Mouse (Mus musculus) lung, postnatal 36 days (tissue): ENCODE results near the gene Xrcc6.

Experiments used
- DNase-seq: peaks from one replicate; pipeline ENCODE4 v3.0.0; 2022; ENCODE audit warnings: mixed read lengths

The Xrcc6 gene

GRCm38 (mm10) chr15:82022535-82023088, 35.0 kb downstream of the Xrcc6 start:
- DNase-seq, result peak; percentile 6

DNA sequence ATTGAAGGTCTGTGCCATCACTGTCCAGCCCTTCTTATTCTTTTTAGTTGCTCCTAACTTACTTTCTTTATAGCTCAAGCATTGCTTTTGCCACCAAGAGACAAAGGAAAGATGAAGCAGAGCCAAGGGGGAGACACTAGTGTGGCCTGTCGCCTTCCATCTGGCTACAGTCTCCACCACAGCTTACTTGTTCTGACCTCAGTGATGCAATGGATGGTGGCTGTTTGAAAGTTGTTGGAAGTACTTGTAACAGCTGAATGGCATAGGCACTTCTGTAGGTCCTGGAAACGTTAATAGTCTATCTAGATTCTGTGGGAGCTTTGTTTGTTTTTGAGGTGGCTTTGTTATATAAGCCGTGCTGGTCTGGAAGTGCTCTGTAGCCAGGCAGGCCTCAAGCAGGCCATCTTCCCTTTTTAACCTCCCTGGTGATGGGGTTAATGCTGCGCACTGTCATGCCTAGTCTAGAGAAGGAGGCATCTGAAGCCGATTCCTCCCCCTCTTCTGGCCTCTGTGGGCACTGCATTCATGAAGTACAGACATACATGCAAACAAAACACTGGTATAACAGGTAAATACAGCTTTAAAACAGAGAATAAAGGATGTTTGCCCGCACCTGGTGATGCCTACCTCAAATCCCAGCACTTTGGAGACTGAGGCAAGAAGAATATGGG, 36.5 kb downstream of the Xrcc6 start:
- no peak for DNase-seq

GRCm38 (mm10) chr15:82027276-82027675, 39.6 kb downstream of the Xrcc6 start:
- DNase-seq, result no peak

DNA sequence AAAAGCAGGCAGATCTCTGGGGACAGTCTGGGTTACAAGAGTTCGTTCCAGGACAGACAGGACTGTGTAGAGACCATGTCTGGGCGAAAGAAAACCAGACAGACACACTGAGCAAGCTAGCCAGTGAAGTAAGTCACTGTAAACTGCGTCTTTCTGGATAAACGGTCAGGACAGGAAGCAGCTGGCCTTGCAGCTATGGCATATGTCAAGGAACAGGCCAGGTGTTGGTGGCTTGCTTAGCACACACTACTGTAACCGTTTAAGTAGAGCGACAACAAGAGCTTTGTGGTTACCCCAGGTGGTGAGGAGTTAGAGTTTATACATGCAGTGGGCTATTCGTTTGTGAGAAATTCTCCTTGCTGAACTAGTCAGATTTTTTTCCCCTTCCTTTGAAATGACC, 40.1 kb downstream of the Xrcc6 start:
- DNase-seq, result no peak

GRCm38 (mm10) chr15:82032386-82032785, 44.8 kb downstream of the Xrcc6 start:
- DNase-seq, result no peak

DNA sequence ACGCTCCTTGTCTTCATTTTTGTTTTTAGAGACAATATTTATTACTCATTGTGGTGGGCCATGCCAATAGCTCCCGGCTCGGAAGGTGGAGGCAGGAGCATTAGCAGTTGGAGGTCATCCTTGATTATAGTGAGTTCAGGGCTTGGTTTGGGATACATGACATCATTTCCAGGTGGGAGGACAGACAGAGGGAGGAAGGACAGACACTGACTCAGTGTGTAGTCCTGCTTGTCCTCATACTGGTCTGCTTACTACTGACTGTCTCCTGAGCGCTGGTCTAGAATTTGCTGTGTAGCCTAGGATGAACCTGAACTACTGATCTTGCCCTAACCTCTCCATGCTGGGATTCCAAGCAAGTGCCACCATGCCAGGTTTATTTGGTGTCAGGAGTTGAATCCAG, 46.1 kb downstream of the Xrcc6 start, which contains the start of gene Desi1:
Desi1 (minus strand) TSS at position 101 of the 400 bp plus-strand sequence.
- DNase-seq, result no peak

DNA sequence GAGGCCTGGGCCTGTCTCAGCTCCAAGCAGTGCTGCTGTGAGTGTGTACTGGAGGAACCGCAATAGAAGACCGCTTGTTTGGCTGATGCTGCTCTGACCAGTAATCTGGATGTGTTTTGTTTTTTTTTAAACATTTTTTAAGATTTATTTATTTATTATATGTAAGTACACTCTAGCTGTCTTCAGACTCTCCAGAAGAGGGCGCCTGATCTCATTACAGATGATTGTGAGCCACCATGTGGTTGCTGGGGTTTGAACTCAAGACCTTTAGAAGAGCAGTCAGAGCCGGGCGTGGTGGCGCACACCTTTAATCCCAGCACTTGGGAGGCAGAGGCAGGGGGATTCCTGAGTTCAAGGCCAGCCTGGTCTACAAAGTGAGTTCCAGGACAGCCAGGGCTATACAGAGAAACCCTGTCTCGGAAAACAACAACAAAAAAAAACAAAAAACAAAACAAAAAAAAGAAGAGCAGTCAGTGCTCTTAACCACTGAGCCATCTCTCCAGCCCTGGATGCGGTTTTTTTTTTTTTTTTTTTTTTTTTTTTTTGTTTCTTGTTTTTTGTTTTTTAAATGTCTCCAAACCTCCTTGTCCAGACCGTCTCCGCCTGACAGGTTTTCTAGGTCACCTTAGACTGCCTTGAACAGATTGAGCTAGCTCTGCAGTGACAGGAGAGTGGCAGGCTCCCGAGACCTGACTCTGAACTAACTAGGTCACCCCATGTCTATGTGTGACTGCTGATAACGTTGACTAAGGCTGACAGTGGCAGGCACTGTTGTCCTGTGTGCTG, 48.5 kb downstream of the Xrcc6 start:
- peak; percentile 50 for DNase-seq

DNA sequence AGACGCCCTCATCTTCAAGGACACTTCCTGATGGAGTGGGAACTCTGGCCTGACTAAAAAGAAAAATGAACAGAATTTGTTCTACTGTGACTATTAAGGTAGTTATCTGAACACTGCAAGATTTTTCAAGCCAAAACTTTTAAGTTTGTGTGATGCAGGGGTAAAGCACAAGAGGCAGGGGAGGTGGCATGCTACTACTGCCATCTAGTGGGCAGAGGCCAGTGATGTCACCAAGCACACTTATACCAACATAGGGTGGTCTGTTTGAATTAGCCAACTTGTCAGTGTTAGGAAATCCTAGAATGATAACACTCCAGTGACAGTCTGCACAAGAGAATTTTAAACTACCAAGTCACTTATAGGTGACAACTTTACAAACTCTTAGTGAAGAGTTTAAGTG, 53.0 kb downstream of the Xrcc6 start:
- peak; percentile 64 for DNase-seq

GRCm38 (mm10) chr15:82044166-82044784, 56.6 kb downstream of the Xrcc6 start:
- peak; percentile 38 for DNase-seq

DNA sequence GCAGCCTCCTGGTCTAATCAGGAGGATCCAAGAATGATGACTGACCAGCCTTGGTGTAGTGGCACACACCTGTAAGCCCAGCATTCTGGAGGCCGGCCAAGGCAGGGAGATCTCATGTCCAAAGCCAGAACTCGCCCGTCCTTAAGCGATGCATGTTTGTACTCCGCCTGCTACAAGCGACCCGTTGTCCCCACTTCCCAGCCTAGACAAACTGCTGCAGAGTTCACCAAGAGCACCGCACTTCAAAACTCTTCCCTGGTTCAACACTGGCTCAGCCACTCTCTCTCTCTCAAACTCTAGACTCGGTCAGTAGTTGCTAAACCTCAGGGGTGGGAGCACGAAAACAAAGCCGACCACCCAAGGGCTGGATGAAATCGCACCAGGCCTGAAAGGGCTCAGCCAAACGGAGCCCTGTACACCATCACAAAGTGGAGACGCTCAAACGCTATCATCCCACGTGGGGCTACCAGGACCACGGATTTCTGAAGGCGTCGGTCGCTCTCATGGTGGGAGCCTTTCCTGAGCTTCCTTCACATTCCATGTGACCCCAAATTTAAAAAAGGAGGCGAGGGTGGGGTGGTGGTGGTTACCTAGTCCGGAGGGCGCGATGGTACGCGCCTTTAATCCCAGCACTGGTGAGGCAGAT, 58.7 kb downstream of the Xrcc6 start:
- peak; percentile 12 for DNase-seq

- peak; percentile 95 for DNase-seq
Observed at GRCm38 (mm10) chr15:82047080-82047883, 59.6 kb downstream of the Xrcc6 start, which contains the start of gene Snu13. Gene Snu13 (minus strand): TSS chr15:82047598.

GRCm38 (mm10) chr15:82052544-82052943, 64.9 kb downstream of the Xrcc6 start:
- no peak for DNase-seq

DNA sequence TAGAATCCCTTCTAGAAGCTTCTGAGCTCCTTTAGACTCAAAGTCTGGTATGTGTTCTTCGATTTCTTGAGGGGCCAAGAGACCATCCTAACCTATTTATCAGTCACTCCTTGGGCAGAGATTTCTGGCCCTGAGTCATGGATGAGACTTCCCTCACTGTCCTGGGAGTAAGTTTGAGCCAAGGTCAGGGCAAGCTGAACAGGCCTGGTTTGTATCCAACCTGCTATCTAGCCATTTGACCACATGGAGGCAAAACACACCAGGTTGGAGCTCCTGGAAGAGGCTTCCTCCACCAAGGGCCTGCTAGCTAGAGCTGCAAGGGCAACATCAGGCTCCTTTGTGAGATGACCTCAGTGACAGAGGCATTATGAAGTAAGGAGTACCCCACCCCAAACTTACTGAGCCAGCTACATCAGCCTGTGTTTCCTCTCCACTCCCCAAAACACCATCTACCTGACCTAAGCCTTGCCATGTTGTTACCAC, 71.1 kb downstream of the Xrcc6 start, which contains the start of gene 4930407I10Rik:
4930407I10Rik (plus strand) TSS at position 433 of the 483 bp plus-strand sequence.
- DNase-seq, result no peak

GRCm38 (mm10) chr15:82063909-82064308, 76.3 kb downstream of the Xrcc6 start:
- DNase-seq, result no peak

- DNase-seq, result peak; percentile 94
Observed at GRCm38 (mm10) chr15:82065511-82065910, 77.9 kb downstream of the Xrcc6 start.

DNA sequence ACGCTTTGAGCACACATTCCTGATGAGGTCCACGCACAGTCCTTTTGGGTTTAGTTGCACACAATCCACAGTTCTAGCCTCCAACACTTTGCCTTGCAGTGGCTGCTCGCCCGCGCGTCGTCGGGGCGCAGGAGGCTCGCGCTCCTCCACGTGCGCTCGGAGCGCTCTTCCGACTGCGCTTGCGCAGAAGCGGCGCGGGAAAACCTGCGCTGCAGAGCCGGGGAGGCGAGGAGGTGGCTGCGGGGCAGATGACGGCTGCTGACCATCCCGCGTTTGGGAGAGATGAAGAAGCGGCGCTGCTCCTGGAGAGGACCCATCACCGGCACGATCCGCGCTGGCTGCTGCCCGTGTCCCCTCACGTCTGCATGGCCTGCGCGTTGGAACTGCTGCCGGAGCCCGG, 82.3 kb downstream of the Xrcc6 start, which contains the start of gene Mei1:
Mei1 (plus strand) TSS at position 99 of the 400 bp plus-strand sequence.
- DNase-seq, result no peak

DNA sequence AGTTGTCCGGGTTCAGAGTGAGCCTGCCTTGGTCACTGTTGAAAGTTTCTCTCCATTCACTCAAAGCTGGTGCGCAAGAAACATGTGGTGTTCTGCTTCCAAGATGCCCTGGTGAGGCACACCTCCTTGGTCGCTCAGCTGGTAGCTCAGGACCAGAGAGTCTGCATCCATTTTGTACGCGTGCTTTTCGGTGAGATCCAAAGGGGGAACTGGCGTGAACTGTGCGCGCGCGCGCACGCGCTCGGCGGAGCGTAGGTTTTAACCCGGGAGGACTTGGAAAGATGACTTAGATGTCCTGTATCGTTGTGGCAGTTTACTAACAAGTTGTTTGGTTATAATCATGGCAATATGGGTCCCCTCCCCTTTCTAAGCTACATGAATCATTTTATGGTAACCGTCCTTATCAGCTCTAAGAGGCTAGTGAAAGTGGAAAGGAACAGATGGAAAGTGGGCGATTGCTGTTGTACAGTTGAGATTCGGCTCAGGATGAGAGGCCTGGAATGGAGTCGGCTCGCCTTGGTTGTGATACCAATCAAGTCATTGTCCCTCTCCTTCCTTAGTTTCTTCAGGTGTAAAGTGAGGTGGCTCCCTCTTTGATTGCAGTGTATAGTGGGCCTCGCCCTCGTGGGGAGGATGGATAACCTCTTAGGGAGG, 84.3 kb downstream of the Xrcc6 start:
- no peak for DNase-seq

GRCm38 (mm10) chr15:82073490-82073889, 85.9 kb downstream of the Xrcc6 start:
- no peak for DNase-seq

DNA sequence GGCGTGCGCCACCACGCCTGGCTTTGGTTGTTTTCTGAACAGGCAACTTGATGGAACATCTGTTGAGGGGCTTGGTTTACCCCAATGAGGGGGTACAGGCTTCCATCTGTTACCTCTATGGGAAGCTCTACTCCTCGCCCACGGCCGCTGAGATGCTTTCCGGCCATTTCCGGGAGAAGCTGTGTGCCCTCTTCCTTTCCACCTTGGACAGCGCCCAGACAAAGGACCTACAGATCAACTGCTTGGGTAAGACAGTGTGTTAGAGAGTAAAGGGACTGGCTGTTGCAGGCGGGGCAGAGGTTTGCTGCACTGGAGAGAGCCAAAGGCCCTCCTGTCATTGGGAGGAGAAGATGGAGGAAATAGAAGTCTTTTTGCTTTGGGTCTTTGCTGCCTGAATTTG, 92.2 kb downstream of the Xrcc6 start:
- DNase-seq, result no peak

- peak; percentile 24 for DNase-seq
Observed at GRCm38 (mm10) chr15:82081161-82081560, 93.5 kb downstream of the Xrcc6 start.

DNA sequence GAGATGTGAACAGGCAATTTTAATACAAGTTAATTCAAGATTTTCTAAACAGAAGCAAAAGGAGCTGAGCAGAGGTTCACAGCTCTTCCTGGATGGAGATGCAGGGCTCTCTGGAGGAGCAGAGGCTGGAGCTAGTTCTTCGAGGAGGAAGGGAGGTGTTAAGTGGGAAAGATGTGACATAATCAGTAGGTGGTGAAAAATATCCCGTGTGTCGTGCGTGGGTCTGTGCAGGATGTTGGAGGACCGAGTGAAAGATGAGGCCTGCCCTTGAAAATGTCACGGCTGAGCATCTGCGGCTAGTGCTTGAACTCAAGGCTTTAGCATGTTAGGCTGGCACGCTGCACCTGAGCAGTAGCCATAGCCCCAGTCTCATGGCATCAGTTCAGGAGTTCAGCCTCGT, 98.0 kb downstream of the Xrcc6 start:
- DNase-seq, result no peak
